Mouse (Mus musculus): ENCODE measurements around the gene Hsf2. TPM values are rescaled to one million over a fixed set of nuclear protein-coding genes. Genes with fewer than 3 reads are reported as not detected.
A peak's percentile ranks its signal among the peaks of the same experiment; 100 is the strongest.
"Not testable (repeated sequence)": the region's sequence is repeated elsewhere in the genome, so short reads cannot be mapped to it uniquely, and the experiment has no call there.

The Hsf2 gene
- 8.5 and 9.8 TPM in 2 replicates for polyA plus RNA-seq (2015; fragmentation: Nextera tagmentation; extraction: Ambion mirVana)

DNA sequence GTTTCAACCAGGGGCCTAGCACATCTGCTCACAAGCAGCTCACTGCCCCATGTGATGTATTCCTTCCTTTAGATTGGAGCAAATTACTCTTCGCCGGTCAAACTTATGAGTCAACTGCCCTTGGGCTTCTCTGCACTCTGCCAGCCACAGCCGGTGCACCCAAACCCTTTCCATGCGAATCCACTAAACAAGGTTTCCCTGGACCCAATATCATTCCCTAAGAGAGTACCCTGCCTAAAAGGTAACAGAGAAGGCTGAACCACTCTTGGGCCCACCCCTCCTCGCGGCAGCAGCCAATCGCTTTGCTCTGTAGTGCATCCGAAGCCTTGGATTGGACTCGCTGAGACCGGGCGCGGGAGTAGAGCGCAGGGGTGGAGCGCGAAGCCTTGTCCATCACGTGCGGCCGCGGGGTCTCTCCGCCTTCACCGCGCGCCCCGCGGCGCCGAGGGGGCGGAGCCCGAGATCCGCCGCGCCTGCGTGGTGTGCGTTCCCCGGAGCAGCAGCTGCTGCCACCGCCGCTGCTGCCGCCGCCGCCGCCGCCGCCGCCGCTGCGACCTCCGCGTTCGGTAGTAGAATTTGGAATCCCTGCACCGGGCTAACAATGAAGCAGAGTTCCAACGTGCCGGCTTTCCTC lies at the start of gene Hsf2:
Hsf2 (plus strand) TSS at position 478 of the 634 bp plus-strand sequence.
- peak within 1 kb of the TSS; percentile 65 for H3K27ac ChIP-seq (replicated peaks)
- H3K36me3 ChIP-seq (replicated peaks) = no peaks in the 10 kb centered on the region
- peaks cover 13% of the 10 kb centered on the region for H3K4me1 ChIP-seq (replicated peaks)
- peak within 1 kb of the TSS; percentile 62 for H3K9ac ChIP-seq
- 0 out of 2 replicates have a peak, but pooled peaks cover 4% of the 10 kb centered on the region for H3K27me3 ChIP-seq
- peak within 1 kb of the TSS; percentile 67 for H3K4me3 ChIP-seq (replicated peaks)
- ATAC-seq (ENCODE audit: insufficient read depth) = peak; percentile 99
- no peaks in the 10 kb centered on the region for H3K9me3 ChIP-seq (replicated peaks)
- 1% methylated on average over 52 of the region's 52 CpGs for WGBS (ENCODE audit: insufficient replicate concordance)
- H3K4me2 ChIP-seq = peak within 1 kb of the TSS; percentile 90

DNA sequence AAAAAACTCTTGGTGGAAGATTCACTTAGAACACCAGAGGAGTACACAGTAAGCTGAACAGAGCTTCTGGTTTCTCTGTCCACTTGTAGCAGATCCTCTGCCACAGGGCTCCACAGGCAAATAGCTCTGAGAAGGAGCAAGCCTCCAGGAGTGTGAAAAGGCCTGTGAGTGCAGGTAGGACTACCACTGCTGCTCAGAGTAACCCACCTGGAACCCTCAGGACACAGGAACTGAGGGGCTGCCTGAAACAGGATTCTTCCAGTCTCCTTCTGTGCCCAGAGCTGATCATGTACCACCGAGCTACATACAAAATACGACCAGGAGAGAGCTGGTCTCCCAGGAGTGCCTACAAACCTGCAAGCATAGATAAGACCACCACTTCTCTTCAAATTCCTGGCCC lies 48.3 kb upstream of the Hsf2 start:
- ATAC-seq (ENCODE audit: insufficient read depth) = no peak

DNA sequence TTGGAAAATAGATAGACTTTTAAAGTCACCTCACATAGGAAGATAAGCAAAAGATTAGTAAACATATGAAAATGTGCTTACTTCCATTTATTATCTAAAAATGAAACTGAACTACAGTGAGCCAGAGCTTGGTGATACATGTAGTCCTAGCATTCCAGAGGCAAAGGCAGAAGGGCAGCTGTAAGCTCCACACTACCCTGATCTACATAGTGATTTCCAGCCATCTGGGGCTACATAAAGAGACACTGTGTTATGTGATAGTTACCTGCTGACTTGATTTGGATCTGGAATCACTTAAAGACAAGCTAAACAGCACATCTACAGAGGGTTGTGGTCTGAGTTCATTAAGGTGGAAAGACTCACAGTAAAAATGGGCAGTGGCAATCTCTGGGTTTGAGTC lies 45.1 kb upstream of the Hsf2 start:
- Histone ChIP-seq H3K4me1 (replicated peaks) (no peaks in the 10 kb centered on the region), H3K9ac (no peak overlapping the region), H3K4me3 (replicated peaks) (no peak overlapping the region), H3K36me3 (replicated peaks) (no peaks in the 10 kb centered on the region), H3K27me3 (no peaks in the 10 kb centered on the region), H3K27ac (replicated peaks) (no peak overlapping the region), H3K9me3 (replicated peaks) (no peaks in the 10 kb centered on the region), H3K4me2 (no peak overlapping the region)
- no peak for ATAC-seq (ENCODE audit: insufficient read depth)

More for the DNA sequence above, 48.3 kb upstream of the Hsf2 start:
- Histone ChIP-seq H3K4me3 (replicated peaks) (no peak overlapping the region), H3K9me3 (replicated peaks) (no peaks in the 10 kb centered on the region), H3K27me3 (no peaks in the 10 kb centered on the region), H3K4me2 (no peak overlapping the region), H3K27ac (replicated peaks) (no peak overlapping the region), H3K9ac (no peak overlapping the region), H3K4me1 (replicated peaks) (no peaks in the 10 kb centered on the region), H3K36me3 (replicated peaks) (no peaks in the 10 kb centered on the region)
- 59% methylated on average over 2 of the region's 2 CpGs for WGBS (ENCODE audit: insufficient replicate concordance)

DNA sequence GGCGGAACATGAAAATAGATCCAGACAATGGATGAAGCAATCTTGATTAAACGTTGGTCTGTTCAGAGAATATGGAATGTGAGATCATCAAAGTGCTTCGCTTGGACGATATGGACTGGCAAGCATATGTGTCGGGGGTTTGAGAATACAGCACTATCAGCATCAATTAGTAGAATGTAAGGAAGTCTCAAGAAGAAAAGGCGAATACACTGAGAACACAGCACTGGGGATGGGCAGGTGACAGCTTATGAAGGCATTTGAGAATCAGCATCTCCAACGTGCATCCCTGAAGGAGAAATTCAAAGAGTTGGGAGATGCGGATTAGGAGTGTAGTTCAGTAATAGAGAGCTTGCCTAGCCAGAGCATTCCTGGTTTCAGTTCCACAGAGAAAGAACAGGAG lies 41.8 kb upstream of the Hsf2 start:
- no peak for ATAC-seq (ENCODE audit: insufficient read depth)
- H3K4me1 ChIP-seq (replicated peaks) = no peaks in the 10 kb centered on the region
- no peak overlapping the region for H3K27ac ChIP-seq (replicated peaks)
- no peaks in the 10 kb centered on the region for H3K36me3 ChIP-seq (replicated peaks)
- 54% methylated on average over 8 of the region's 8 CpGs for WGBS (ENCODE audit: insufficient replicate concordance)
- H3K4me2 ChIP-seq = no peak overlapping the region
- no peaks in the 10 kb centered on the region for H3K9me3 ChIP-seq (replicated peaks)
- no peak overlapping the region for H3K4me3 ChIP-seq (replicated peaks)
- no peaks in the 10 kb centered on the region for H3K27me3 ChIP-seq
- H3K9ac ChIP-seq = no peak overlapping the region

DNA sequence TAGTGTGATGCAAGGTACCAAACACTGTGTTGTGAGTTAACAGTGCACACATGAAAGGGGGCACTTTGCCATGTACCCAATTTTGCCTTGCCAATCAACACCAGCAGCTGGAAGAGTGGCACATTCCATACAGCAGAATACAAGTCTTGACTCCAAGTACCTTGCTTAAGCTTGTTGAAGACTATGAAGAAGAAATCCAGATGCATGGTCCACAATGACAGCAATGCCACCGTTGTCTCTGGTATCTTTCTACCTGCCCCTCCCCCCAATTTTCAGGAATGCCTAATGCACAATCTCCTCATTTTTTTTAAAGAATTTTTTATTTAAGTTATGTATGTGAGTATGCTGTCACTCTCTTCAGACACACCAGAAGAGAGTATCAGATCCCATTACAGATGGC lies 40.5 kb upstream of the Hsf2 start:
- Histone ChIP-seq H3K9me3 (replicated peaks) (no peaks in the 10 kb centered on the region), H3K27me3 (no peaks in the 10 kb centered on the region), H3K36me3 (replicated peaks) (no peaks in the 10 kb centered on the region), H3K9ac (no peak overlapping the region), H3K27ac (replicated peaks) (no peak overlapping the region), H3K4me1 (replicated peaks) (no peaks in the 10 kb centered on the region), H3K4me3 (replicated peaks) (no peak overlapping the region), H3K4me2 (no peak overlapping the region)
- 57% methylated on average over 1 of the region's 1 CpGs for WGBS (ENCODE audit: insufficient replicate concordance)
- ATAC-seq (ENCODE audit: insufficient read depth) = no peak

DNA sequence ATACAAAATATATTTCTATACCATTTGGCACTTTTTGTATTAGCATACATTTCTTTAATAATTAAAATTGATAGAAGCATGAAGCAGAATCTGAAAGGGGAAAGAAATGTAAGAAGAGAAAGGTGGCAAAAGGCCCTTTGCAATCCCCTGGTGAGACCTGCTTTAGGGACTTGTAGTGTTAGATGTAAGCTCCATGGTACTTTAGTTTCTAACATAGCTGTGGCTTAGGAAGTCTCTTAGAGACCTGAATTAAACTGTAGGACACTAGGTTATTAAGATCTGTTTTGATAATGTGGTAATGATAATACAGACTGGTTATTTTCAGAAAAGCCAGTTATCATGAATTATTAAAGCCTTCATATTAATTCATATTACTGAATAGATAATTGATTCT lies 38.5 kb upstream of the Hsf2 start:
- no peak for ATAC-seq (ENCODE audit: insufficient read depth)
- no peaks in the 10 kb centered on the region for H3K9me3 ChIP-seq (replicated peaks)
- no peak overlapping the region for H3K4me3 ChIP-seq (replicated peaks)
- no peak overlapping the region for H3K4me2 ChIP-seq
- H3K36me3 ChIP-seq (replicated peaks) = no peaks in the 10 kb centered on the region
- H3K9ac ChIP-seq = no peak overlapping the region
- H3K27me3 ChIP-seq = no peaks in the 10 kb centered on the region
- H3K4me1 ChIP-seq (replicated peaks) = no peaks in the 10 kb centered on the region
- H3K27ac ChIP-seq (replicated peaks) = no peak overlapping the region

DNA sequence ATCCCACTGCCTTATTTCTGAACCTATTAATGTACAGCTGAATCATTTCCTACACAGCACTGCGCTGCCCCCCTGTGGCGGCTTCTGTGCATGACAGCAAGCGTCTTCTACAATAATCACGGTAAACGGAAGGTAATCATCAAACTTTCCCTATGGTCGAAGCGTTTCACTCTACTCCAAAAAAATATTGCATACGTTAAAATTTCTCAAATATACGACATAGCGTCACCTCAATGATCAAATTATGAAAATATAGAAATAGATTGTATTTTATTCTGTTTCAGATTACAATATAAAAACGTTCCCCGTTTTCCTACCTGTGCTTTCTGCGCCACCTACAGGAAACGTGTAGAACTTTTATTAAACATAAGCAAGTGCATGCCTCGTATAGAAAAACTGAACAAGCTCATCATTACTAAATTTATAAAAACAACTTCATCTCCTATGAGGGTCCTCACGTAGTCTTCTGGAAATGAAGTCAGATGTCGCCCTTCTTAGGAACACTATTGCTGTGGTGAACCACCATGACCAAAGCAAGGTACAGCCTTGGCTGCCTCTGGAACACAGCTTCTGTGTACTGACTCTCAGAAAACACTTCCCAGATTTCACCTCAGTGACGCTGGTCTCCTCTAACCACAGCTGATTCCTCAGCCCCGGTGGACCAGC lies 38.0 kb upstream of the Hsf2 start:
- Histone ChIP-seq H3K4me3 (replicated peaks) (no peak overlapping the region), H3K9me3 (replicated peaks) (no peaks in the 10 kb centered on the region), H3K27me3 (no peaks in the 10 kb centered on the region), H3K9ac (no peak overlapping the region), H3K4me2 (no peak overlapping the region), H3K4me1 (replicated peaks) (no peaks in the 10 kb centered on the region), H3K36me3 (replicated peaks) (no peaks in the 10 kb centered on the region), H3K27ac (replicated peaks) (no peak overlapping the region)
- no peak for ATAC-seq (ENCODE audit: insufficient read depth)
- WGBS (ENCODE audit: insufficient replicate concordance) = 5% methylated on average over 19 of the region's 19 CpGs

DNA sequence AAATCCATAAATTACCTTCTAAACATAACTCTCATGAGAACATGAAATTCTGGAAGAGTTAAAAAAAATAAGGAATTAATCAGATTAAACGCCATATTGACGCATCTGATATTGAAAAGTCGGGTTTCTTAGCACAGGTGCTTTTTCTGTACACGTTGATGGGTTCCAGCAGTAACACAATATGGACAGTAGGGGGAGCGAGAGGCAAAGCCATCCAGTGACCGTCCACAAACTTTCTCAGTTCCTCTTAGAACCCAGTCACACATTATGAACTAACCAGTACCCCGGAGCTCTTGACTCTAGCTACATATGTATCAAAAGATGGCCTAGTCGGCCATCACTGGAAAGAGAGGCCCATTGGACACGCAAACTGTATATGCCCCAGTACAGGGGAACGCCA lies 22.9 kb upstream of the Hsf2 start:
- not testable (repeated sequence) for ATAC-seq (ENCODE audit: insufficient read depth); H3K9ac ChIP-seq; H3K36me3 ChIP-seq (replicated peaks); H3K4me3 ChIP-seq (replicated peaks); H3K4me2 ChIP-seq; H3K4me1 ChIP-seq (replicated peaks); H3K27ac ChIP-seq (replicated peaks); H3K27me3 ChIP-seq; H3K9me3 ChIP-seq (replicated peaks)
- WGBS (ENCODE audit: insufficient replicate concordance) = 18% methylated on average over 10 of the region's 10 CpGs

DNA sequence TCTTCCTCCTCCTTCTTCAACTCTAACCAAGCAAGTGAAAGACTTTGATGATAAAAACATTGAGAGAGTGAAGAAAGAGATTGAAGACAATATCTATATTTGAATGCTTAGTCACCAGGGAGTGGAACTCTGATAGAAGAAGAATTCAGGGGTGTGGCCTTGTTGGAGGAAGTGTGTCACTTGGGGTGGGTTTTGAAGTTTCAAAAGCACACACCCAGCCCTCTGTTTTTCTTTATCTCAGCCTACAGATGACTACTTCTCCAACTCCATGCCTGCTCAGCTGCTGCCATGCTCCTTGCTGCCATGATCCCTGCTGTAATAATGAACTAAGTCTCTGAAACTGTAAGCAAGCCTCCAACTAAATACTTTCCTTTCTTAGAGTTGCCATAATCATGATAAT lies 20.4 kb upstream of the Hsf2 start:
- Histone ChIP-seq H3K4me1 (replicated peaks) (no peaks in the 10 kb centered on the region), H3K4me2 (no peak overlapping the region), H3K36me3 (replicated peaks) (no peaks in the 10 kb centered on the region), H3K4me3 (replicated peaks) (no peak overlapping the region), H3K27me3 (no peaks in the 10 kb centered on the region), H3K27ac (replicated peaks) (no peak overlapping the region), H3K9ac (no peak overlapping the region), H3K9me3 (replicated peaks) (no peaks in the 10 kb centered on the region)
- ATAC-seq (ENCODE audit: insufficient read depth) = no peak

DNA sequence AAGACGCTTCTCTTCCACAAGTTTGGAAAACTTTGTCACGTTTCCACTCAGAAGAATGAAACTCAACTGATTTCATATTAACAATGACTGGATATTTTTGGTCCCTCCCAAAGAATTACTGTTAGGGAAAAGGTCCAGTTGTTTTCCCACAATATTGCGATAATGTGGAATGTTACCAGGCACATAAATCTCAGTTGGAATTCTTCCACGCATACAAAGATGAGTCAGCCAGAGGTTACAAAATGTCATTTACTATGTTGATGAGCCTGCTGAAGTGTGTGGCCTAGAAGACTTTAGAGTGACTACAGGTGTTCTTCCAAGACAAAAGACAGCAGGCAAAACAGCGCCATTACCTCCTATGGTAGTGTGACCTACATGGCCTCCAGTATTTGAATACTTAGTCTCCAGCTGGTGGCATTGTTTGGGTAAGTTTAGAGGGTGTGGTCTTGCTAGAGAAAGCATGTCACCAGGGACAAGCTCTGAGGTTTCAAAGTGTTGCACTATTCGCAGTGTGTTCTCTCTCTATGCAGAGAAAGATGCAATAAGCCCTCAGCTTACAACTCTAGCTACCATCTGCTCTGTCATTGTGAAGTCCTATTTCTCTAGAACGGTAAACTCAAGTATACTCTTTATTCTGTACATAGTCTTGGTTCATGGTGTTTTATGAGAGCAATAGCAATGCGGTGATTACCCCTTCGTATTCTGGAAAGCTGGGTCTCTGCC lies 8.9 kb upstream of the Hsf2 start:
- WGBS (ENCODE audit: insufficient replicate concordance) = 66% methylated on average over 9 of the region's 9 CpGs
- Histone ChIP-seq H3K27me3 (no peaks in the 10 kb centered on the region), H3K4me2 (no peak overlapping the region), H3K4me1 (replicated peaks) (no peaks in the 10 kb centered on the region), H3K9me3 (replicated peaks) (no peaks in the 10 kb centered on the region), H3K36me3 (replicated peaks) (no peaks in the 10 kb centered on the region), H3K27ac (replicated peaks) (no peak overlapping the region), H3K9ac (no peak overlapping the region), H3K4me3 (replicated peaks) (no peak overlapping the region)
- no peak for ATAC-seq (ENCODE audit: insufficient read depth)

DNA sequence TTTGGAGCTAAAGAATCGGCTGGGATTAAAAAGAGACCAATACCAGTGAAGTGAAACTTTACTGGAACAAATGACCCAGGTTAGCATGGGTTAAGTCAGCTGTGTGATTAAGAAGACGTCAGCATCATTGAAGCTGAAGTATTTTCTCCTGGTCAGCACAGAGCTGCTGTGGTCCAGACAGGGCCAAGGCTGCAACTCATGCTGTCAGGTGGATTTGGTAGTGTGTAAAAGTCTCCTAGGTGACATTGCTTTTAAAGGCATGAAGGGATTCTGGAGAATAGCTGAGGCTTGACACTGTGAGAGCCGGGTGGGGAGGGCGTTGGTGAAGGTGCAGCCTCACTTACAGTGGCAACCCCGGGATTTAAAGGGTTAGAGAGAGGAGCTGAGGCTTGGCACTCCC lies 4.5 kb upstream of the Hsf2 start:
- no peak overlapping the region for H3K4me2 ChIP-seq
- WGBS (ENCODE audit: insufficient replicate concordance) = 38% methylated on average over 5 of the region's 5 CpGs
- no peak for ATAC-seq (ENCODE audit: insufficient read depth)

More for the DNA sequence above, 4.5 kb upstream of the Hsf2 start:
- Histone ChIP-seq H3K4me1 (replicated peaks) (peaks cover 9% of the 10 kb centered on the region; the same call in 1 of the 2 replicates), H3K27me3 (0 out of 2 replicates have a peak, but pooled peaks cover 4% of the 10 kb centered on the region), H3K9ac (no peak overlapping the region), H3K36me3 (replicated peaks) (no peaks in the 10 kb centered on the region), H3K4me3 (replicated peaks) (no peak overlapping the region), H3K27ac (replicated peaks) (no peak overlapping the region), H3K9me3 (replicated peaks) (no peaks in the 10 kb centered on the region)
